Mouse (Mus musculus): ENCODE data around the gene Zfyve21.

The Zfyve21 gene

GRCm38 (mm10) chr12:111800459-111801183 is 13.3 kb upstream of the Zfyve21 start:
- no peak for DNase-seq

- no peak for DNase-seq
Observed at GRCm38 (mm10) chr12:111803538-111803937, 10.4 kb upstream of the Zfyve21 start.

GRCm38 (mm10) chr12:111808775-111809174 is 5.2 kb upstream of the Zfyve21 start:
- no peak for DNase-seq

- DNase-seq = peak; percentile 65
Observed at GRCm38 (mm10) chr12:111809762-111810161, 4.2 kb upstream of the Zfyve21 start.

- DNase-seq = no peak
Observed at GRCm38 (mm10) chr12:111812075-111812474, 1.9 kb upstream of the Zfyve21 start.

- DNase-seq = no peak
Observed at GRCm38 (mm10) chr12:111812611-111813010, 1.4 kb upstream of the Zfyve21 start.

GRCm38 (mm10) chr12:111813111-111813765 is 732 bp upstream of the Zfyve21 start:
- DNase-seq = no peak

GRCm38 (mm10) chr12:111814769-111815762 is 1.1 kb downstream of the Zfyve21 start:
- no peak for DNase-seq

- no peak for DNase-seq
Observed at GRCm38 (mm10) chr12:111816528-111816927, 2.6 kb downstream of the Zfyve21 start.

GRCm38 (mm10) chr12:111816967-111817366 is 3.0 kb downstream of the Zfyve21 start:
- DNase-seq = no peak

- no peak for DNase-seq
Observed at GRCm38 (mm10) chr12:111817991-111818390, 4.0 kb downstream of the Zfyve21 start.

- DNase-seq = no peak
Observed at GRCm38 (mm10) chr12:111819936-111820335, 6.0 kb downstream of the Zfyve21 start.

GRCm38 (mm10) chr12:111820708-111821107 is 6.7 kb downstream of the Zfyve21 start:
- DNase-seq = no peak

- DNase-seq = no peak
Observed at GRCm38 (mm10) chr12:111821931-111822330, 8.0 kb downstream of the Zfyve21 start.

- no peak for DNase-seq
Observed at GRCm38 (mm10) chr12:111827556-111827955, 13.6 kb downstream of the Zfyve21 start.

- DNase-seq = no peak
Observed at GRCm38 (mm10) chr12:111829447-111829846, 15.5 kb downstream of the Zfyve21 start.

GRCm38 (mm10) chr12:111829954-111830353 is 16.0 kb downstream of the Zfyve21 start:
- DNase-seq = no peak

- DNase-seq = no peak
Observed at GRCm38 (mm10) chr12:111830375-111830774, 16.4 kb downstream of the Zfyve21 start.

- no peak for DNase-seq
Observed at GRCm38 (mm10) chr12:111832643-111833042, 18.7 kb downstream of the Zfyve21 start.

- DNase-seq = no peak
Observed at GRCm38 (mm10) chr12:111833457-111833856, 19.5 kb downstream of the Zfyve21 start.

GRCm38 (mm10) chr12:111842565-111843433 is 28.8 kb downstream of the Zfyve21 start:
- DNase-seq = no peak

- DNase-seq = no peak
Observed at GRCm38 (mm10) chr12:111843470-111843869, 29.5 kb downstream of the Zfyve21 start.

All from thymus, postnatal 25 days (tissue).